Mouse (Mus musculus) embryonic facial prominence, embryonic 14.5 days (tissue): ENCODE measurements at regions not wholly inside any gene's neighbourhood (a gene's known extent, or its start where the extent isn't known, plus 50 kb on each side); places are given as distances from the start of the nearest gene placed in this dataset.
A peak's percentile ranks its signal among the peaks of the same experiment; 100 is the strongest.

ENCODE experiments used
- ATAC-seq: fragments of 200-750 bp; cut with Nextera tagmentation; 2 replicates; pipeline ENCODE4 v1.8.0; 2017; ENCODE audit warnings: low read depth, moderate number of reproducible peaks, moderate TSS enrichment
- DNase-seq: peaks from one replicate; pipeline ENCODE4 v3.0.0-alpha.2; 2015; ENCODE audit warnings: low spot score
- H3K27ac ChIP-seq: fragments of 300-500 bp; sonication (generic); replicated peaks from 2 replicates; pipeline ENCODE4 v1.5.1; 2014; ENCODE audit warnings: low read depth, mild to moderate bottlenecking, low read length, moderate library complexity
- H3K27me3 ChIP-seq: fragments of 300-500 bp; sonication (generic); replicated peaks from 2 replicates; pipeline ENCODE4 v1.6.1; 2014; ENCODE audit warnings: low read length; ENCODE audit not compliant: control insufficient read depth, insufficient read depth
- H3K36me3 ChIP-seq: fragments of 300-500 bp; sonication (generic); 2 replicates; pipeline ENCODE4 v1.6.1; 2014; ENCODE audit warnings: low read length, mixed read lengths; ENCODE audit not compliant: control insufficient read depth, insufficient read depth
- H3K4me1 ChIP-seq: fragments of 300-500 bp; sonication (generic); 2 replicates; pipeline ENCODE4 v1.6.1; 2014; ENCODE audit warnings: antibody characterized with exemption, low read length; ENCODE audit not compliant: control insufficient read depth, insufficient read depth
- H3K4me2 ChIP-seq: fragments of 300-500 bp; sonication (generic); 2 replicates; pipeline ENCODE4 v1.6.1; 2014; ENCODE audit warnings: low read depth, mild to moderate bottlenecking, low read length, moderate library complexity, mixed read lengths
- H3K4me3 ChIP-seq: fragments of 300-500 bp; sonication (generic); 2 replicates; pipeline ENCODE4 v1.5.1; 2014; ENCODE audit warnings: low read depth, mild to moderate bottlenecking, low read length
- H3K9ac ChIP-seq: fragments of 300-500 bp; sonication (generic); 2 replicates; pipeline ENCODE4 v1.6.1; 2014; ENCODE audit warnings: low read depth, mild to moderate bottlenecking, low read length, moderate library complexity, mixed read lengths
- H3K9me3 ChIP-seq: fragments of 300-500 bp; sonication (generic); 2 replicates; pipeline ENCODE4 v1.6.1; 2016; ENCODE audit warnings: low read length; ENCODE audit not compliant: control insufficient read depth
- WGBS: fragments of 180-500 bp; shearing (Covaris S2); extraction: QIAGEN DNeasy Blood & Tissue Kit; methylation state at CpG from one replicate; pipeline ENCODE4 v1.1.7; 2014; 5-methylcytosine and 5-hydroxymethylcytosine counted together

DNA sequence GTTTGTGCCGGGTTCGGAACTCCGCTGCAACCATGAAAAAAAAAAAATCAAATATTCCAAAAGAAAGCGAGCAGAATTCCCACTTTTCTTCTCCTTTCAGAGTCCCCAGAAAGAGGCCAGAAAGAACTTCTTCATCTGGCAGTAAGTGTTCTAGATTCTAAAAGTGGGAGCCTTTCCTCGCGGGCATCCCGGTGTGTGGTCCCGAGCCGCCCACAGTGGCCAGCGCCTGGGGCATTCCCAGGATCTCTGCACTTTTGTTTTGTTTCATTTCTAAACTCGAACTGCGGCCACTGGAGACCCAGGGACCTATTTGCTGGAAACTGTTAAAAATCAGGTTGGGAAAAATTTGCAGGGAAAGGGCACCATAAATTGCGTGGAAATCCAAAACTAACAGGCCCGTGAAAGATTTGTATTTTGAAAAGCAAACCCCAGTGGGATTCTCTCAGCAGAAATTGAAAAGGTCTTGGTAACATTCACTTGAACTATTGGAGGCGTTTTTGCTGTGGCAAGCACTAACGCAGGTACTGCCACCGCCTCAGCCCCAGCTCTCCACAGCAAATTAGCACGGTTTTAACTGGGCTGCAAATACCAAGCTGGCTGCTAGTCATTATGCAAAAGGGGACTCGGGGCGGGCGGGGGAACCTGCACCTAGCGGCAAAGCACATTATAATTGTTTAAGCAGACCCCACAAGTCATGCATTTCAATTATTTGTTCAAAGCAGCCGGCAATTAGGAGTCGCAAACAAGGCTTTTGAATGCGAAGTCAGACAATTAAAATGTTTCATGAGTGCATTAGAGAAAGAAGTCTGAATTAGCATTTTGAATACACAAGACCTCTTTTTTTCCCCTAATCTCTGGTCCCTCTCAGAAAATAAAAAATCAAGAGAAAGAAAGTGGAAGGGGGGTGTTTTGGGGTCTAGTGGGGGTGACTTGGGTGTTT, 90.9 kb downstream of the Foxb1 start:
- peaks cover 66% of the 10 kb centered on the region for H3K27me3 ChIP-seq

DNA sequence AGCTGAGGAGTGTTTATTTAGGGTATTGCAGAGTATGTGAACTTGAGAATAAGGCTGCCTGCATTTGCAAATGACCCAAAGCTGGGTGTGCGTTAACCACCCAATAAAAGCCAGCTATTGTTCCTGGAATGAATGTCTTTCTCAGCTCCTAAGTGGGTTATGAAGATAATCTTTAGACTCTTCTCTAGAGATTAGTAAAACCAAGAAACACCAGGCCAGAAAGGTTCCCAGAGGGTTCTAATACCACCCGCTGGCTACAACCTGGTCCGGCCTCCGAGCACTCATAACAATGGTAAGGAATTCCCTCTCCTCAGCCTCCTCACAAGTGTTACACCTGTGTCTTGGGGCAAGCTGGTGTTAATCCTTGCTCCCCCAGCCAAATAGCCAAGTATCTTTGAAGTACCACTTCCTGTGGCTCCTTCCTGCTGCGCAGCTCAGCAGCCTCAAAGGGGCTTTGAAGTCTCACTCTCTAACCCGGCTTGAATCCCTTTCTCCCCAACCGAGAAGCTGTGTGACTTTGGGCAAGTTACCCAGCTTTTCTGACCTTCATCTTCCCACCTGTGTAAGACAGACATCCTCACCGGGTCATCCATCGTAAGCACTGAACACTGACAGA, 92.2 kb downstream of the Foxb1 start:
- no peaks in the 10 kb centered on the region for H3K9me3 ChIP-seq
- H3K27ac ChIP-seq, result no peak overlapping the region
- no peaks in the 10 kb centered on the region for H3K36me3 ChIP-seq
- H3K4me3 ChIP-seq, result no peak overlapping the region
- WGBS, result 6% methylated on average over 9 of the region's 9 CpGs
- ATAC-seq (no peak), DNase-seq (no peak)
- no peak overlapping the region for H3K4me2 ChIP-seq
- peaks cover 12% of the 10 kb centered on the region; the same call in 1 of the 2 replicates for H3K4me1 ChIP-seq
- peaks cover 66% of the 10 kb centered on the region for H3K27me3 ChIP-seq
- H3K9ac ChIP-seq, result no peak overlapping the region

More for the DNA sequence above, 90.9 kb downstream of the Foxb1 start:
- ATAC-seq, result no peak
- H3K27ac ChIP-seq, result no peak overlapping the region
- WGBS, result 2% methylated on average over 25 of the region's 25 CpGs
- no peaks in the 10 kb centered on the region for H3K36me3 ChIP-seq
- DNase-seq, result no peak
- H3K4me1 ChIP-seq, result peaks cover 12% of the 10 kb centered on the region; the same call in 1 of the 2 replicates
- H3K4me2 ChIP-seq, result peak overlapping the region; percentile 40
- peaks cover 3% of the 10 kb centered on the region; the same call in 1 of the 2 replicates for H3K9me3 ChIP-seq
- peak overlapping the region; percentile 25 for H3K4me3 ChIP-seq
- H3K9ac ChIP-seq, result no peak overlapping the region

DNA sequence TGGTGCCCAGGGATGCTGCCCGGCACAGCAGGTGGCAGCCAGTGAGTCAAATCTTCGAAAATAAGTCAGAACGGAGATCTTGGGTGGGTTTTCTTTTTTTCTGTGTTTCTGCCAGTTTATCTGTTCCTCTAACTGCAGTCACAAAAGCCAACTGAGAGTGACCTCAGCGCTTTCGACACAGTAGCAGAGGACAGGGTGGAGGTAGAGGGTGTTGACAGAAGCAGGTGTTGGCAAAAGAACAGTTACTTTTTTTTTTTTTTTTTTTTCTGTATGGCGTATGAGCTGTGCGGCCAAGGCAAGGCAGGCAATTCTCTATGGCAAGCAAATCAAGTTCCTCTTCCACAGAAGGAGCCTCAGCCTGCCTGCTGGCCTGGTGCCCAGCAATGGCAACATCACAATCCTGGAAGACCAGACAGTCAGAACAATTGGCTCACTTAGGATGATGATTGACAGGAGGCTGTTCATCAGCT, 93.6 kb downstream of the Foxb1 start:
- Histone ChIP-seq H3K9me3 (no peaks in the 10 kb centered on the region), H3K4me1 (peaks cover 12% of the 10 kb centered on the region; the same call in 1 of the 2 replicates), H3K4me2 (no peak overlapping the region), H3K27ac (no peak overlapping the region), H3K4me3 (no peak overlapping the region), H3K27me3 (peaks cover 54% of the 10 kb centered on the region), H3K36me3 (no peaks in the 10 kb centered on the region), H3K9ac (no peak overlapping the region)
- WGBS, result 62% methylated on average over 7 of the region's 7 CpGs
- ATAC-seq (peak; percentile 41; the same call in 1 of the 2 replicates), DNase-seq (peak; percentile 73)

DNA sequence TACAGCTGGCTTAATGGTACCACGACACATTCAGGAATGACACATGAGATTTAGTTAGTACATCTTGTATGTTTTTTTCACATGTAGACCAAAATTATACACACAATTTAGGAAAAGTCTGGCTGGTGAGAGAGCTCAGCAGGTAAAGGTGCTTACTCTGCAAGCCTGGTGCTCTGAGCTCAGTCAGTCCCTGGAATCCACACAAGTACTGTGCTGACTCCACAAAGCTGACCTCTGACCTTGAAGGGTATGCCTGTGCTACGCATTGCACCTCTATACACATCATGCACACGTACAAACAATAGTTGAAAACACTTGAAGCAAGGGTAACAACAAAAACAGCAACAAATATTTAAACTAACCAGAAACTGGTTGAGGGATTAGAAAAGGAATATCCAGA, 96.5 kb downstream of the Foxb1 start:
- Histone ChIP-seq H3K9ac (no peak overlapping the region), H3K27ac (no peak overlapping the region), H3K4me2 (no peak overlapping the region), H3K4me3 (no peak overlapping the region), H3K9me3 (no peaks in the 10 kb centered on the region), H3K27me3 (peaks cover 26% of the 10 kb centered on the region), H3K36me3 (no peaks in the 10 kb centered on the region), H3K4me1 (no peaks in the 10 kb centered on the region)
- DNase-seq, result no peak
- 83% methylated on average over 3 of the region's 3 CpGs for WGBS
- no peak for ATAC-seq

GRCm38 (mm10) chr9:69662394-69662793, 98.3 kb downstream of the Foxb1 start:
- no peak overlapping the region for H3K4me3 ChIP-seq
- DNase-seq, result no peak
- 35% methylated on average over 5 of the region's 5 CpGs for WGBS
- no peak for ATAC-seq
- no peak overlapping the region for H3K9ac ChIP-seq
- peaks cover 8% of the 10 kb centered on the region for H3K27me3 ChIP-seq
- H3K4me2 ChIP-seq, result no peak overlapping the region
- H3K27ac ChIP-seq, result no peak overlapping the region
- H3K36me3 ChIP-seq, result no peaks in the 10 kb centered on the region
- no peaks in the 10 kb centered on the region for H3K4me1 ChIP-seq
- no peaks in the 10 kb centered on the region for H3K9me3 ChIP-seq

DNA sequence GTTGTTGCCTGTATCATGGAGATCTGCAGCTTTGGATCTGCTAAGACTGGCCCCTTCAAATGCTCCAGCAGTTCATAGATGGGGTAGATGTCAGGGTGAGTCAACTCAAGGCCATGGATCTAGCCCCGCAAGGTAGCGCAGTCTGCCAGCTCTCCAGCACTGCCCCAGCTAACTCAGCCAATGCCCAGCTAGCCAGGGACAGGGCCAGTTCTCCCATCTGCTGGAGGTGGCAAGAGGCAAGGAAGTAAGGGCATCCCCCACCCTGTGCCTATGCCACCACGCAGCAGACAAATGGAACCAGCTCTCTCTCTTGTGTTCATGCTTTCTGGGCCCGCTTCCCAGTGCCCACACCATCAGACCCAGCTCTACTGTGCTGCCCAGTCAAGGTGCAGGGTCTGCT, 102.5 kb downstream of the Foxb1 start:
- ATAC-seq (no peak), DNase-seq (no peak)
- no peaks in the 10 kb centered on the region for H3K4me1 ChIP-seq
- WGBS, result 99% methylated on average over 4 of the region's 4 CpGs
- H3K9ac ChIP-seq, result no peak overlapping the region
- no peaks in the 10 kb centered on the region for H3K36me3 ChIP-seq
- H3K27me3 ChIP-seq, result no peaks in the 10 kb centered on the region
- H3K27ac ChIP-seq, result no peak overlapping the region
- no peak overlapping the region for H3K4me2 ChIP-seq
- H3K9me3 ChIP-seq, result no peaks in the 10 kb centered on the region
- no peak overlapping the region for H3K4me3 ChIP-seq

DNA sequence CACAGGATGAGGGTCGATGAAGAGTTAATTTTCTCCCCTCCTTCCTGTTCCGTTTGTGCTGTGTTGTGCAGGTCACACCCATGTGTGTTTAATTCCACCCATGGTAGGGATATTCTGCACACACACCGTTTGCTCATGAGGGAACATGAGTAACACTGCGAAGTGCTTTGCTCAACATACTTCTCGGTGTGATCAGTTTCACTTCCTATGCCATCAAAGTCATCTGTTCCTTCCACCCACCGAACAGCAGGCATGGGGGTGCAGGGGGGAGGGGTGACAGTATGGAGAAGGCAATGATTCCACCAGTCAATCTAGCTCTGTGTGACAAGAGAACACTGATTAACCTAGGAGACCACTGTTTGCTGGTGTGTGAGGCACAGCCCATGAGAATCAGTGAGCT, 104.7 kb downstream of the Foxb1 start:
- H3K4me3 ChIP-seq, result no peak overlapping the region
- no peaks in the 10 kb centered on the region for H3K4me1 ChIP-seq
- H3K27me3 ChIP-seq, result no peaks in the 10 kb centered on the region
- no peaks in the 10 kb centered on the region for H3K36me3 ChIP-seq
- ATAC-seq, result no peak
- no peak overlapping the region for H3K27ac ChIP-seq
- H3K4me2 ChIP-seq, result no peak overlapping the region
- no peaks in the 10 kb centered on the region for H3K9me3 ChIP-seq
- DNase-seq, result no peak
- H3K9ac ChIP-seq, result no peak overlapping the region
- WGBS, result 61% methylated on average over 6 of the region's 6 CpGs

GRCm38 (mm10) chr9:69652106-69652505, 108.6 kb downstream of the Foxb1 start:
- no peak overlapping the region for H3K9ac ChIP-seq
- no peaks in the 10 kb centered on the region for H3K4me1 ChIP-seq
- H3K27ac ChIP-seq, result no peak overlapping the region
- ATAC-seq, result no peak
- H3K4me2 ChIP-seq, result no peak overlapping the region
- DNase-seq, result no peak
- H3K27me3 ChIP-seq, result no peaks in the 10 kb centered on the region
- 67% methylated on average over 4 of the region's 4 CpGs for WGBS
- H3K4me3 ChIP-seq, result no peak overlapping the region
- H3K9me3 ChIP-seq, result no peaks in the 10 kb centered on the region
- no peaks in the 10 kb centered on the region for H3K36me3 ChIP-seq
